Mouse (Mus musculus): ENCODE results near the gene Intu.

The Intu gene

DNA sequence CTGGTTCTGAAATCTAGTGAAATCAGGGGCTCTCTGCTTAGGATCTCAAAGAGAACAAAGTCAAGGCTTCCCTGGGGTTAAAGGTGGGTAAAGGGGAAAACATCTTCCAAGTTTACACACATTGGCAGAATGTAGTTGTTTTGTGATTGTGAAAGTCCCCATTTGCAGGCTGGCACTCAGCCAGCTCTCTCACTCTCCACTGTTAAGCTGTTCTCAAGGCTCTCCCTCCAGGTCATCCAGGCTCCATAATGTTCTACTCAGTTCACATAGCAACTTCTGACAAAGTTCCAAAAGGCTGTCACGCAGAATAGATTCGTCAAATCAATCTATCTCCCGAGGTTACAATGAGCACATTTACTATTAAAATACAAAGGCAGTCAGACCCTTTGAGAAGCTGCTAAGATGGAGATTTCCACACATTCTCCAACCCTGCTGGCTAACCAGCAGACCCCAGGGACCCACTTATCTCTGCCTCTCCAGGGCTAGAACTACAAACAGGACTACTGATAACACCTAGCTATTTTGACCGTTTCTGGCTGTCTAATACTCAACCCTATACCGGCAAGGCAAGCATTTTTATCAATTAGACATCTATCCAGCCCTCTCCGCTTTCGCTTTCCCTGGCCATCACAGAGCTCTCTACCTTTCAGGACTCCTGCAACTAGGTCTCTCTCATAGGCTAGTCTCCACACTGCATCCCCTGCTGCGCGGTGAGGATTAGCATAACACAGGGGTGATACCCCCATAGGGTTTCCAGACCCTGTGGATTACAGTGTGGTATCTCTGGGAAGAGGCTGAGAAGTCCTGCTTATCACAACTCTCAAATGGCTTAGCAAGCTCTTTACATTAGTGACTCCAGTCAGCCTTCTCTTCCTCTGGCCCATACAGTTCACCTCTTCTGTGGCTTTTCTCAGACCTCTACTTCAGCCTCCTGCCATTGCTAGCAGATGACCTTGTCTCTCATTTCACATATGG lies 2.8 kb upstream of the Intu start:
- DNase-seq, result no peak

DNA sequence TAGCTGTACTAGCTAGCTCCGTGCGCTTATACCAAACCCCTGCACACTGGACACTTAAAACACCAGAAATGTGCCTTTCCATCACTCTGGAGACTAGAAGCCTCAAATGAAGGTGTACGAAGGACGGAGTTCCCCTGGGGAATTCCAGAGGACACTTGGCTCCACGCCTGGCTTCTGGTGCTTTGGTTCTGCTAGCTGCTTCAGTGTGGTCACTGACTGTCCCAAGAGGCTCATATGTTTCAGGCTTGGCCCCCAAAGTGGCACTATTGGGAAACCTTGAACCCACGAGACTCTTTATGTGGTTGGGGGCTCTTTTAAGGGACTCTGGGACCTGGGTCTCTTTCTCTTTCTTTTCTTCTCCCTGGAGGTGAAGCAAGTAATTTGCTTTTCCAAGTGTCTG lies 2.1 kb upstream of the Intu start:
- DNase-seq, result no peak

DNA sequence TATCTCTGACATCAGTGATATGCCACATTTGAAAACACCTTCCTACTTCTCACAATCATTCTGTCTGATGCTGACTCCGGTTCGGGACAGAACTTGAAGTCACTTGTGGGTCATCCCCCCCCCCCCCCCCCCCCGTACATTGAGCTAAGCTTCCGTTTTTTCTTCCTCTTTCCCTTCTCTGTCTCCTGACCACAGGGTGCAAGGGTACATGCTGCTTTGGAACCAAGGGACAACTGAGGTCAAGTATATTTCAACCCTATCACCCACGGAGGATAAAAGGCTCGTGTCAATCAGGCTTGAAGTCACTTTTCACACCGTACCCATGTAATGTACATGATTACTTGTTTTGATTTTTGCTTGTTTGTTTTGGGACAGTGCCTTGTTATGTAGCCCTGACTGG lies 241 bp upstream of the Intu start:
- DNase-seq, result no peak

DNA sequence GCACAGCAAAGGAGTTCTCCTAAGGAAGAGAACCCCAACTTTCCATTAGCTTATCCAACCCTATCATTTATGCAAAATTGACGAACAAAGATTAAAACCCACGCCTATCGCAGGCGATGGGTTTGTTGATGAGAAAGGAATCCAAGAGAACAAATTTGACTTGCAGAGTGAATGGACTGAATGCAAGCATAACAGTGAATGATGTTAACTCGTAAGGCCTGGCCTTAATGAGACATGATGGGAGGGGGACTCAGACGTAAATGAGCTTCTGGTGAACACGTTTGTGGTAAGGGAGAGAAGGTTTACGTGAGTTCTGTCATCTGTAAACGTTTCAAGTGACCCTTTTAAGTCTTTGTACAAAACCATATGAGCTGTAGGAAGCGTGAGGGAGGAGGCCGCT lies 1.2 kb downstream of the Intu start:
- DNase-seq, result no peak

DNA sequence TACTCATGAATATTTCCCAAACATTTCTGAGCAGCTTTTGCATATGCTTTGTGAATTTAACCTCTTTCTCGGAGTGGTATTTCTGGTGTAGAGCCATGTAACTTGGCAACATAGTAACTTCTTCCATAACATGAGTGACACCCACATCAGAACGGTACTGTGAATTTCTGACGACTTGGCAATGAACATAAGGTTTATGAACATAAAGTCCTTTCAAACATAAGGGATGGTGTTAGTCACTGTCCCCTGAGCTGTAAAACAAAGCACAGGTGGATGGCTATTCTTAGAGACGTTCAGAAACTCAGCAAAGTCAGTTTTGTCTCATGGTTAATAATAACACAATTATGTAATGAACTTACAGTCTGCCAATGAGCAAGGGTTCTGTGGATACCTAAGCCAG lies 3.1 kb downstream of the Intu start:
- DNase-seq, result no peak

DNA sequence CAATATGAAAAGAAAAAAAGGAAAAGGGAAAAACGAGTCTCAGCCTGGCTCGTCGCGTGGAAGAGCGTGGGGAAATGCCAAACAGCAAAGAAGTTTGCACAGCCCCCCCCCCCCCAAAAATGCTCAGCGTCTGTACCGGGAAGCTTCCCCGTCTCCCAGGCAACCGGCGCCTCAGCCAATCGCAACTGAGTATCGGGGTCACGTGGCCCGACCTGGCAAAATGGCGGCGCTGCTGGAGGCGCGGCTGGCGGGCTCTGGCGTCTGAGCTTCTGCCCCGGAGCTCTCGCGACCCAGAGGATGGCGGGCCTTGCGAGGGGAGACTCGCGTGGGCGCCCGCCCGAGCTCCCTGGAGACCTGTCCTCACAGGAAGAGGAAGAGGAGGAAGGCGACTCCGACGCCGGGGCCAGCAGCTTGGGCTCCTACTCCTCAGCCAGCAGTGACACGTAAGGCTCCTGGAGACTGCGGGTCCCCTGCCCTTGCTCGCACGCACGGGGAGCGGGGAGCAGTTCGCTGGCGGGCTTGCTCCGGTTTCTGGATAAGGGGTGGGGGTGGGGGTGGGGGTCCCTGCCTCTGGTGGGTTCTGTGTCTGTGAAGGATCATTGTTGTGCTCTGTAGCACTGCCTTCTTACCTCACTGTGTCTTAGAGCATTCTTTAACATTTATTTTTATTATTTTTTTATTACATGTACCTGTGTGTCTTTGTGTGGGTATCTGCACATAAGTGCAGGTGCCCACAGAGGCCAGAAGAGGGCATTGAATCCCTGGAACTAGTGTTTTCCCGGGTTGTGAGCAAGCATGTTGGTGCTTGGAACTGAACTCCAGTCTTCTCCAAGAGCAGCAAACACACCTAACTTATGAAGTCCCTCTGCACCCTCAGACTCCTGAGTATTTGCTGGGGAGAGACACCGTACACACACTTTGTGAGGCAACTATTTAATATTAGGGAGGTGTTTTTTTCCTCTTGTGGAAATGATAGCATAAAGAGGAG lies 9.8 kb downstream of the Intu start:
- peak; percentile 92 for DNase-seq

DNA sequence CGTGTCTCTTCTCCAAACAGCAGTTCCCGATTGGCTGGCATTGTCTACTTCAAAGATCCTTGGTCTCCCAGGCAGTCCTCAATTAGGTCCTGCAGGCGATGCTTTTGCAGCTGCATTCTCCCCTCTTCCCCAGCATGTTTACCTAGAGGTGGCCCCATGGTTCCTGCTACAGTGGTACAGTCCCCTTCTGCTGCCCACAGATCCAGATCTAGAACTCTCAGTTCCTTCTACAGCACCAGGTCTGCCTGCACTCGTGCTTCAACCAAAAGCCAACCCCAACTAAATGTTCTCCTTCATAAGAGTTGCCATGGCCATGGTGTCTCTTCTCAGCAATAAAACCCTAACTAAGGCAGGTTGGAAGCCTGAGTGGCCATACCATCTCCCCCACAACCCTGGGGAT lies 15.5 kb downstream of the Intu start:
- DNase-seq, result no peak

DNA sequence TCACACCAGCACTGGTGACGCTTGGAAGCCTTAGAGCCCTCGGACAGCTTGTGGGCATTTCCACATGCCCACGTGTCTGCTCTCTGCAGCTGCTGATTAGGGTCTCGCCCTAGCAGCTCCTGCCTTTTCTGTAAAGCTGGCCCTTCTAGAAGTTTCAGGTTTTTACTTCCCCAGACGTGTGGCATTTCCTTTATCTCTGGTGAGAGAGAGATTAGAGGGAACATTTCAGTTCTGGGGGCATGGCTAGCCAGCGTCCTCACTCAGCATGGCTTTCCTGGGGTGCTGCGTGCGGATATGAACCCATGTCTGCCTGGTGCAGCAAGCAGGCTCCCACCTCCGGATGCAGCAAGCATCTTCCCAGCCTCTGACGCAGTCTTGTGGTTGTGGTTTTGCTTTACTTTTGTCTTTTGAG lies 121.9 kb downstream of the Intu start:
- DNase-seq, result peak; percentile 72

DNA sequence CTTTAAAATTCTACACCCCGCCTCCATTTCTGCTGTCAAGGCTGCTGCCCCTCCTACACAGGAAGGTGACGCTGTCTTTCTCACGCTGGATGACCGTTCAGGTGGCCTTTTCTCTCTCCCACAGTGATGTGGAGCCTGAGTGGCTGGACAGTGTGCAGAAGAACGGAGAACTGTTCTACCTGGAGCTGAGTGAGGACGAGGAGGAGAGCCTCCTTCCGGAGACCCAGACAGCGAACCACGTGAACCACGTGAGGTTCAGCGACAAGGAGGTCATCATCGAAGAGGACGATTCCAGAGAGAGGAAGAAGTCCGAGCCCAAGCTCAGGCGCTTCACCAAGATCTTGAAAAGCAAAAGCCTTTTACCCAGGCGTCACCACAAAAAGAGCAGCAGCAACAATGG lies 122.5 kb downstream of the Intu start:
- DNase-seq, result no peak

DNA sequence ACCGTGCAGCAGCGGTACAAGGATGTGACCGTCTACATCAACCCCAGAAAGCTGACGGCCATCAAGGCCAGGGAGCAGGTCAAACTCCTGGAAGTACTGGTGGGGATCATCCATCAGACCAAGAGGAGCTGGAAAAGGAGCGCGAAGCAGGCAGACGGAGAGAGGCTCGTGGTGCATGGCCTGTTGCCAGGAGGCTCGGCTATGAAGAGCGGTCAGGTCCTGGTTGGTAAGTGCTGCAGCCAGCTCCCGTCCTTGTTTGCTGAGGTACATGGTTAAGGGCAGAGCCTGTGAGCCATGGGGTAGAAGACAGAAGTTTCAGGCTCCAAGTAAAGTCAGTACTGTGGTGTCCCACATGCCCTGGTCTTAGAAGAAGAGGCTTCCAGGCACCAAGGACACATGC lies 122.9 kb downstream of the Intu start:
- DNase-seq, result no peak

DNA sequence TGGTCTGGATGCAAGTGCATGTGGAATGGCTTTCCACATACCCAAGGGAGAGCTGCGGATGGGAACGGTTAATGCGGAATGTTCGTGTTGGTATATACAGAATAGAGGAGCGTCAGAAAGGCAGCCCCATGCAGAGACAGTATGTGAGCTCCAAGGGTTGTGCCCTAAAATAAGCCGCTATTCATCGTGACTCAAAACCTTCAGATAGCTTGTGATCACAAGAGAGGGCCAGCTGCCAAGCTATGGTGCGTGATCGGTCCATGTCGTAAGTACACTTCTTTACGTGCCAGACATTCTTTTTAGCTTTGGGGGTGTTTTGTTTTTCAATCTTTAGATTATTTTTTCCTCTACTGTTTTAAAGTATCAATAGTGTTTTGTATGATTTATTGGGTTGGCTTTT lies 124.5 kb downstream of the Intu start:
- DNase-seq, result no peak

DNA sequence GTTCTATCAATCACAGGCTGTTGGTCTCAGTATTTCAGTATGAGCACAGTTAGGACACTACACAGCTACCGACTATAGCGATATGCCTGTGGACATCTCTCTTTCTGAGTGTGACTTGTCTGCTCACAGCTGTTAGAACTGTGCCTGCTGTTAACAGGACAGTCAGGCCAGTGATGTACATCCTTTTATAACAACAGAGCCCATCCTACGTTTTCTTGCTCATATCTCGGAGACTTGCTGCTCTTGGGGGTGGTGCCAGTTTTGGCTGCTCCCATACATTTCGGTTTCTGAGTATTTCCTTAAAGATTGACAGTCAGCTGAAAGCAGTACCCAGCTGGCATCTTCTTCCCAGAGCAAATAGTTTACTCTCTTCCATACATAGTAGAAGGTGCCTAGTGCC lies 125.3 kb downstream of the Intu start:
- DNase-seq, result no peak

DNA sequence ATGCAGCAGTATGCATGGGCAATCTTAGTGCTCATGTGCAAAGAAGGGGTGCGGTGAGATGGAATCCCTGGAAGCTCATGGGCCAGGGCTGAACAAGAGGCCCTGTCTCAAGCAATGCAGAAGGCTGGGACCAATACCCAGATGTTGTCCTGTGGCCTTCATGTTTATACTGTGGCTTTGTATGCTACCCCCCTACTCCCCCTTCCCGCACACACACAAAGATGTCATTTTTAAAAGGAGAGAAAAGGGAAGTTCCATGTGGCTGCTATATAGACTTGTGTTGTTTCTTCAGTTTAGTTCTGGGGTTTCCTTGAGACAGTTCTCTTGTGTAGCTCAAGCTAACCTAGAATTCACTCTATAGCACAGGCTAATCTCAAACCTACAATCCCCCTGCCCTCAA lies 129.1 kb downstream of the Intu start:
- no peak for DNase-seq

DNA sequence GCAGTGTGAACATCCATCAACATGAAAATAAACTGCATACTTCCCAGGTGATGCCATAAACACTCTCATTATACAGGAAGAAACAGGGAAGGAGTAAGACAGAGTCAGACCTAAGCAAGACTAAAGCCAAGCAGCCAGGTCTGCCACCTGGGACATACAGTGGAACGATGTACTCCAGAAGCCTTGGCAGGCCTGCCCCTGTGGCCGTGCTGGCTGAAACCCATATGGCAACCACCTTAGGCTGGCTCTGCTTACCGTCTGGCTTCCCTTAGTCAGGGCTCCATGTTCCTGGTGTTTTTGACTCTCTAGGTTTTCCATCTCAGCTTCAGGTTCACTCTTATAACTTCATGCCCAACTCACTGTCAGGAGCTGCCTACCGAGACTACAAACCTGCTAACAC lies 135.0 kb downstream of the Intu start:
- DNase-seq, result no peak

DNA sequence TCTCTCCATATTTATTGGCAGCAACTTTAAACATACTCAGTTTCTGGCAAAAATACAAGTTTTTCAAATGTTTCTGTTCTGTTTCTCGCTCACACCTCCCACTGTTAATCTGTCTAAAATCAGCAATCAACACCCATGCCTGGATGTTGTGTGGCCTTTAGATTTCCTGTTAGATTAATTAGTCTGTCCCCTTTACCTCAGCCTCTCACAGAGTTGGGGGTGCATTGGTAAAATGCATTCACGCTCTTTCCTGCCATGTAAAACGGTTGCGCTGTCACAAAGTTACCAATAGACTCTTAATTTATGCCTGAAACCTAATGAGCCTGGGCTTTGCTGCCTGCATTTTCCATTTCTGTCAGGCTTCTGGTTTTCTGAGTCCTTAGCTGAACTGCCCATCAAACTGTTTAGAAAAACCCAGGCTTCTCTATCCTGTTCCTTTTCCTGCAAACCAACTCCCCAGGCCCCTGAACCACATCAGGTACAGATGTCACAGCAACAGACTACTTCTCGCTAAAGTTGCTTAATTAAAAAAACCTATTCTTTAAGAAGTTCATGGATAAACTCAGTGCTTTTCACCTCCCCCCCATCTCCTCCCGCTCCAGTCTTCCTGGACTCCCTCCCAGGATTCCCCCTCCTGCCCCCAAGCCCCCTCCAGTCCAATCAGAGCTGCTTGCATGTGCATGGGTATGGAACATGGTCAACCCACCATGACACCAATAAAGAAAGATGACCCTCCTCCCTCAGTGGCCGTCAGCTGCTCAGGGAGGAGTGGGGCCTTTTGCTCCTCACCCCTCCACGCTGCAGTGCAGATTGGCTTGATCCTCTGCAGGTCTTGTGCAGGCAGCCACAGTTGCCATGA lies 136.0 kb downstream of the Intu start:
- DNase-seq, result no peak

DNA sequence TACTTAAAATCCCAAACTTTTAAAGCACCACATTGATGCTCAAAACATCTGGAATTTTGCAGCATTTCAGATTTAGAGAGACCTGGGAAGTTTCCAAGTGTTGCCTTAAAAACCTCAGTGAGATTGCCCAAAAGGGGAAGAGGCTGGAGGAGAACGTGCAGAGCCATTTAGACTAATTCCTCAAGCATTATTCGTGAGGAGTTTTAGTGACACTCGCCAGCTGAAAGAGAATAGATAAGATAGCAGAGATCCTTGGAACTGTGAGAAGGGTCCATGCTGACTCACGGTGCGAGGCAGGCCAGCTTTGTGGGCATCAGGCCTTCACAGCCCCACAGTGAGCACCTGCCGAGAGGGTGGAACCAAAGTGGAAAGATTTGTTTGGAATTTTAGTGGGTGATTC lies 137.8 kb downstream of the Intu start:
- no peak for DNase-seq

DNA sequence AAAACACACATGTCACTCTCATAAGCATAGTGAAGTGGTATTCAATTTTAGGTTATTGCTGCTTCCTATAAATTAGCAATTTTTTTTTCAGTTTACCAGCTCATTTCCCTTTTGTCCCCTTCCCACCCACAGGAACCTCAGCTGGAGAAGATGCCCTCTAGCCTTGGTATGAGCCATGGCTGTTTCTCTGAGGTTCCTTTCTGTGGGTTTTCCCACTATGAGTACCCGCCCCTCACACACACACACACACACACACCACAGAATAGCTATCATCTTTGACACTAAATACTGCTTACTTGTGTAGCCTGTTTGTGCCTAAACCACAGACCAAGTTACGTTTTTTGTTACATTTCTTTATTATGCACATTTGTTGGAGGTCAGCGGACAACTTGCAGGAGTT lies 138.3 kb downstream of the Intu start:
- no peak for DNase-seq

DNA sequence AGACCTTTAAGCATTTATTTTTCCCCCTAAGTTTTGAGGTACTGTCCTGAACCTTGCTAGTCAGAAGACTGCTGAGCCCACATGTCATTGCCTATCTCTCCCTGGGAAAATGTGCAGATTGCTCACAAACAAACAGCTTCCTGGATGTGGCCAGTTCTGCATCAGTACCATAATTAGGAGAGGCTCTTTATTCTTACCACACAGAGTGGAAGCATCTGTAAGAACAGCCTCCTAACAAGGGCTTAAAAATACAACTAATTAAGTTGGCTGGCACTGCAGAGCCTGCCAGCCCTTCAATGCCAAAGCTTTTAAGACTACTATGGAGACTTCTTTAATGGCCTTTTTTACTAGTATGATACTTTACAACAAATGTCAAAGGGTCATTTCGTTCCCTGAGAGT lies 142.4 kb downstream of the Intu start:
- no peak for DNase-seq

DNA sequence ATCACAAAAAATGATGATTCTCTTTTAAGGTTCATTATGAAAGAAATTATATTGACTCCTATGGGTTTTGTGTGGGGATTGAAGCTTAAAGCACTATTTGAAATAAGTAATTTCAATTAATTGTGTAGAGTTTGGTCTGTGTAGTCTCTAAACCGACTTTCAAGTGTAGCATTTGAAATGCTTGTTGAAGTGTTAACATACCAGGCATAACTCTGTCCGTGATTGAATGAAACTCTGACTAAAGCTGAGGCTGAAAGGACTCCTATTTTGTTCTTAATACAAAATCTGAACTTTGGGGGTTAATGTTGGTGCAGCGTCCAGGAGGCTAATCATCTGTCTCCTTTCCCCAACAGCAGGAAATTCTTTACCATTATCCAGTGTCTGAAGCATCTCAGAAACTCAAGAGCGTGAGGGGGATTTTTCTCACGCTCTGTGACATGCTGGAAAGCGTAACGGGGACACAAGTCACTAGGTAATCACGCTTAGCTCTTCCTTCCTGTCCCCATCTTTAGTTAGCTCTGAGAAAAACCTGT lies 143.9 kb downstream of the Intu start:
- DNase-seq, result no peak

DNA sequence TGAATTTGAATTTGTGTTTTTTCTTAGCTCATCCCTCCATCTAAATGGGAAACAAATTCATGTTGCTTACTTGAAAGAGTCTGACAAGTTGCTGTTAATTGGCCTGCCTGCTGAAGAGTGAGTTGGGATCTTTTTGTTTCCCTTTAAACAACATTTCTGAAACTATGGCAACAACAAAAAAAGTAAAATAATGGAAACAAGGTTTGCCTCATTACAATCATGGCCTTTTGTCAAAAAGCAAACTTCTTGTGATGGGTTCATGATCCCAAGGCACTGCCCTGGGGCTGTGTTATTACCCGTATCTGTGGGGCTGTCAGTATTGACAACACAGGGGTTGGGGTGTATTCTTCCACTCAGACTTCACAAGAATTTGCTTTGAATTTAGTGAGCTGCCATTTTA lies 147.8 kb downstream of the Intu start:
- no peak for DNase-seq

DNA sequence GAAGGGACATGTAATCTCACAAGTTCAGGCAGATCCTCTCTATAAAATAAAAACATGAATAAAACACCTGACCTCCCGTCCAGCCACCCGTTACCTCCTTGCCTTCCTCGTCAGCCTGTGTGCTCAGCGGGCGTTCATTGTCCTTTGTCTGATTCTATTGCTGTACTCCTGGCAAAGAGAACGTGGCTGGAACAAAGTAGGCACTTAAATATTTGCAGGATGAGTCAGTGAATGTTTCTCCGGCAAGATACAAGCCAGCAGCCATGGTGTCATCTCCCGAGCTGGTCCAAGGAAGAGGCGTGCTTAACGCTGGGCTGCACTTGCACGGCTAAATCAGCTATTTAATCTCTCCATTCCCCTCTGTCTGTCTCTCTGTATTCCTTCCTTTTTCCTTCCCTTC lies 151.3 kb downstream of the Intu start:
- no peak for DNase-seq

DNA sequence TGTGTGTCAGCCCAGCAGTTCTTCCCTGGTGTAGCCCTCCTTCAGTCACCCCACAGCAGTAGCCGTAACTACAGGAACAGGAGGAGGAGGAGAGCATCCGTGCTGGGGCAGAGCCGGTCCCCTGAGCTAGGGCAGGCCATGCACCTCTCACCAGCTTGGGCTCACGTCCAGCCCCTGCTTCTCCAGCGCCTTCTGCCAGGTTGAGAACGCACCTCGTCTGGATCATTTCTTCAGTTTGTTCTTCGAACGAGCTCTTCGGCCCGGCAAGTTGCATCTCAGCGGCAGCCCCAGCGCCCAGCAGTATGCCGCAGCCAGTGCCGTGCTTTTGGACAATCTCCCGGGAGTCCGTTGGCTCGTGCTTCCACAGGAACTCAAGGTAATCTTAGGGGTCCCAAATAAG lies 152.1 kb downstream of the Intu start:
- DNase-seq, result no peak
